Mouse (Mus musculus): Measurements from ENCODE around the gene Tent4b.

The Tent4b gene

GRCm38 (mm10) chr8:88228286-88228685 lies 29.3 kb downstream of the Tent4b start:
- DNase-seq (ENCODE audit: low spot score) = no peak

GRCm38 (mm10) chr8:88228800-88229199 lies 29.8 kb downstream of the Tent4b start:
- no peak for DNase-seq (ENCODE audit: low spot score)

DNA sequence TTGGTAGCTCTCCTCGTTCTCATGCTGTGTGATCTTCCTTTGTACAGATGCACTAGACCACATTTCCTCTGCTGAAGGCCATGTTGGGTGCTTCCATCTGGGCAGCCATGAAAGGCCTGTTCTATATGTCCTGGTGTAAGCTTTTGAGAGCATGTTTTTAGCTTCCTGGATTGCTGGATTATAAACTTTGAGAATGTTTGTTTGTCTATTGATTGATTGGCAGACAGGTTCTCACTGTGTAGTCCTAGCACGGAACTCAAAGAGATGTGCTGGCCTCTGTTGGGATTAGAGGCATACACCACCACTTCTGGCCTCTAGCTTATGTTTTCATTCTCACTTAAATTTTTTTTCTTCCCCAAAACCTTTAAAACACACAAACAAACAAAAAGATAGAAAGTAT lies 37.7 kb downstream of the Tent4b start:
- DNase-seq (ENCODE audit: low spot score) = no peak

DNA sequence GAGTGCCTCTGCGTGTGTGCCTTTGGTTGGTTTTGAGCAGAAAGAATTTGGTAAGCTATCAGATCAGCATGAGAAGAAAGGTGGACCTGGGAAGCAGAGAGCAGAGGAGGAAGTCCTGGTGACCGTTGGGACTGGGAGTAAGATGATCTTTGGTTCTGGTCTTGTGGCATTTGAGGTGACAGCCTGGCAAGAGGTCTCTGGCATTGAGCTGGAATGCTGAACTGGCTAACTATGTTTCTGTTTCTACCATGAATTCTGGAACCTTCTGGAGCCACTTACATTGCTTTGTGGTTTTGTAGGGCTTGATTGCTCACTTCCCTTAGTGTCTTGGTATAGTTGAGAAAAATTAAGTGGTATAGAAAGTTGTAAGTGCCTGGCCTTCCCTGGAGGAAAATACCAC lies 38.6 kb downstream of the Tent4b start:
- DNase-seq (ENCODE audit: low spot score) = no peak

DNA sequence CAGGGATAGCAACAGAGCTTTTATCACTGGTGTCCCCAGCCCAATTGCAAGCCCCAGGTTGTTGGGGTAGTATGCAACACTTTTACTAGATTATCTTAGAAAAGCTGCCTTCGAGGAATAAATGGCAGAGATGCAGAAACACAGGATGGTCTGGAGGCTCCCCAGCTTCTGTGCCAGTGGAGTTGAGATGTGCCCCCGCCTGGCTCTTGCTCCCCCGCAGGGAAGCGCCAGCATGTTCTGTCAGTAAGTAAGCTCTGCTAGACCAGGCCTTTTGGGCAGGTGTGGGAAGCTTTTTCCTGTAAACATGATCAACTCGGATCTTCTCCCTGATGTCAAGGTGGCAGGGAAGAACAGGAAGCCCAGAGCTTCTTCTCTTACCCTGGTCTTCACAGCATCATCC lies 40.3 kb downstream of the Tent4b start:
- no peak for DNase-seq (ENCODE audit: low spot score)

DNA sequence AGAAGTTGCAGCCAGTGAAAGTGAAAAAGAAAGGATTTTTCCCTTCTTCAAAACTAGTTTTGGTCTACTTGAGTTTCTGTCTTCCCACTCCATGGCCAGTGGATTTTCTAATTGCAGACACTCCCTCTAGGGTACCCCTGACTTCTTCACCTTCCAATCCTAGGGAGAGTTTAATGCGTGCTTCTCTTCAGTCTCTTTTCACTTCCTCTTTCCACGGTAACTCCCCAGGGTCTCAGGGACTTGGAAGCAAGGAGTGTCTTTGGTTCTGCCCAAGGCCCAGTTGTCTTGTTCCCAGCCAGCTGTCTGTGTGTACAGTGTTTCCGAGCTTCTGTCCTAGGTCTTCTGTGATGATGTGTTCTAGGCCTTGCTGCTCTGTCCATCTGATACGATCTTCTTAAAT lies 42.9 kb downstream of the Tent4b start:
- DNase-seq (ENCODE audit: low spot score) = no peak

DNA sequence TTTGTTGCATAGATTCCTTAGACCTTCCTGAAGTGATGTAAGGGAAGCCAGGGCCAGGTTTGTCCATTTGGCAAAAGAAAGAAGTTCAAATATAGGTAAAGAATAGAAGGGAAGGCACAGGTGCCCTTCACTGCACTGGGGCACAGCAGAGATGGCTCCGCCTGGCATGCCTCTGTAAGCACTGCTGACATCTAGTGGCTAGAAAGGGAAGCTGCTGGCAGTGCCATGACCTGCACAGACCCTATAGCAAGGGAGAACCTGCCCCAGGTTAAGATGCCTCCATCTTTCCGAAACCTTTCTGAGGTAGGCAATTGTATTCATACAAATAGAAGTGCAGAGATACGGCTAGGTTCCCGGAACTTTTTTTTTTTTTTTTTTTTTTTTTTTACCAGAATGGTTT lies 45.3 kb downstream of the Tent4b start:
- no peak for DNase-seq (ENCODE audit: low spot score)

DNA sequence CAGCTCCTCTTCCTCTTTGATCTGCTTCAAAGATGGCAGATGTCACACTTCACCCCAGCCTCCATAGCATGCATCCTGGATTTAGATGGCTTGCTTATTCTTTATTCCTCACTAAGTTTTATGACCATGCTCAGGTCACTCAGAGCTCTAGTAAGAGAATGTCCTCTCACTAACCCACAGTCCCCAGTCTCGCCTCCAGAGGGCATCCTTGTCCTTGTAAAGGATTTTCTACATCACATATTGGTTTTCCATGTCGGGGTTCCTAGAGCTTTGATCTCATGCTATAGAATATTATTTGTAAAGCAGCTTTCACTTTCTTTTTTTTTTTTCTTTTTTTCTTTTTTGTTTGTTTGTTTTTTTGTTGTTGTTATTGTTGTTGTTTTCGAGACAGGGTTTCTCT lies 53.8 kb downstream of the Tent4b start:
- DNase-seq (ENCODE audit: low spot score) = no peak

GRCm38 (mm10) chr8:88254957-88255356 lies 55.9 kb downstream of the Tent4b start:
- no peak for DNase-seq (ENCODE audit: low spot score)

DNA sequence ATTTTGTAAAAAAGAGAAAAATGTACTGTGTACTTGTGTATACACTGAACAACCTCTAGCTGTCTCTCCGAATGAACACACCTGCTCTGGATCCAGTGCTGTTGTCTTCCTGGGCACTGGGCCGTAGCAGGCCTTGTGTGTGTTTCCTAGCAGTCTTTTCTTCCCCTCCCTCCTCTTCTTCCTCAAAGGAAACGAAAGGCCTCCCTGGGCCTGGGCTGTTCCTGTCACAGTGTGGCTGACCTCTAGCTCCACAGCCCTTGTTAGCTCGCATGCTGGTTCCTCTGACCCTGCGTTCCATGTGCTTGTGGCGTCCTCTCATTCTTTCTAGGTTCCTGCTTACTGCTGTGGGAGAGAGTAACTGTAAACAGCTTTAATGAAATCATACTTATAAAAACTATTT lies 59.0 kb downstream of the Tent4b start:
- no peak for DNase-seq (ENCODE audit: low spot score)

GRCm38 (mm10) chr8:88258544-88258943 lies 59.5 kb downstream of the Tent4b start:
- no peak for DNase-seq (ENCODE audit: low spot score)

DNA sequence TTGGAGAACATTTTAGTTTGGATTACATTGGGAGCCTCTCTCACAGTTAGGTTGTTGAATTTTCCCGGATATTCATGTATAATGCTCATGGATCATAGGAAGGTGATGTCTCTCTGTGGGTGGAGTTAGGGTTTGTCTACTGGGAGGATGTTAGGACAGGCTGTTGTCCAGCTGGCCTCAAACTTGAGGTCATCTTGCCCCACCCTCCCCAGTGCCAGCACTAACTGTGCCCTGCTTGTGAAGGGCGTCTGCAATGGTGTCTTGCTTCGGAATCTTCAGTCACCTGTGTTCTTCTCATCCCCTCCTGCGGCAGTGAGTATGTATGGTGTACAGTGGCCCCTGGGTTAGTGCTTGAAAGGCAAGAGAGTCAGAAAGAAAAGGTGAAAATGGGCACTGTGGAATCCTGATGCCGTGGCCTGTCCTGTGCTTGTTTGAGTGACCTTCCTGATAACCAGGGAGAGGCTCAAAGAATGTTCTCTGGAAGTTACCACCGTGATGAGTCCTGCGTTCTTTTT lies 61.5 kb downstream of the Tent4b start:
- no peak for DNase-seq (ENCODE audit: low spot score)

DNA sequence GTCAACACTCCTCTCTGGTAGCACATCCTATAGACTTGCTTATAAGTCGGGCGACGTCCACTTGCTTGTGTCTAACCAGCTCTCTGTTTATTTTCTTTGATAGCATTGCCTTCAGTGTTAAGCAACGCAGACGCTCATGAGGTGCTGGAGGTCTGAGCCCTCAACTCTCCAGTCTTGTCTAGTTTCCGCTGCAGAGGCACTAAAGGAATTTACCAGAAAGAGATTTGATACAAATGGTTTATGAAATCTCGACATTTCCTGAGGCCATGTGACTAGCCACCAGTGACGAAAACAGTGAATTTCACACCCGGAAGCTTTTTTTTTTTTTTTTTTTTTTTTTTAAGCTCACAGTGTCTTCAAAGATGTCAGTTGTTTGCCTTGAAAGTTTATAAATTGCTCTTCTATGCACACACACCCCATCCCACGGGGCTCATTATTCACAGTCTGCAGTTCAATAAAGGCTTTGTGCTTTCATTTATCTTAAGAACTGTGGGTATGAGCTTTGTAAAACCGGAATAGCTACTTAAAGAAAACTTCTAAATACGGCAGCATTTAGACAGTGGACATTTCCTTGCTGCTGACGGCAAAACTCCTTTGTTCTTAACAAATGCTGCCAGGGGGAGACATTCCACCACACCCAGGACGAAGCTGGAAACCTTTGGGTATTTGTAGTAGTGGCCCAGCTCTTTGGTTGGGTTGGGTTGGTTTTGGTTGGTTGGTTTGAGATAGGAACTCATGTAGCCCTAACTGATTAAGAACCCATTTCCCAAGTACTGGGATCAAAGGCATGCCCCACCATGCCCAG lies 64.0 kb downstream of the Tent4b start:
- no peak for DNase-seq (ENCODE audit: low spot score)

DNA sequence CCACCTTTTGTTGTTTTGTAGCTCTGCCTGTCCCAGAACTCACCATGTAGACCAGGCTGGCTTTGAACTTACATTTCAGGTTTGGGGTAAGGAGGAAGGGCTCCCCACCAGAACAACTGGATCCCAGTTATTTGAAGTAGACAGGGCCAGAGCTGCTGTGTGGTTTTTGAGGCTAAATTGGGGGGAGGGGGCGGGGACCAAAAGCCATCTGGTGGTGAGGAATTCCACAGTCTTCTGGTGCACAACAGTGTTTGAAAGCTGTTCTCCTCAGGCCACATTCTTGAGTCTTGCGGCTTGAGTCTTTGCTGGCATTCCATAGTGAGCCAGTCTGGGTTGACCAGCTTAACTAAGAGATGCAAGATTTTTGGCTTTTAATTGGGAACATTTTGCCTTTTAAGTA lies 66.5 kb downstream of the Tent4b start:
- DNase-seq (ENCODE audit: low spot score) = no peak

GRCm38 (mm10) chr8:88266170-88266800 lies 67.3 kb downstream of the Tent4b start:
- DNase-seq (ENCODE audit: low spot score) = peak; percentile 46

GRCm38 (mm10) chr8:88266801-88267403 lies 67.9 kb downstream of the Tent4b start:
- no peak for DNase-seq (ENCODE audit: low spot score)

DNA sequence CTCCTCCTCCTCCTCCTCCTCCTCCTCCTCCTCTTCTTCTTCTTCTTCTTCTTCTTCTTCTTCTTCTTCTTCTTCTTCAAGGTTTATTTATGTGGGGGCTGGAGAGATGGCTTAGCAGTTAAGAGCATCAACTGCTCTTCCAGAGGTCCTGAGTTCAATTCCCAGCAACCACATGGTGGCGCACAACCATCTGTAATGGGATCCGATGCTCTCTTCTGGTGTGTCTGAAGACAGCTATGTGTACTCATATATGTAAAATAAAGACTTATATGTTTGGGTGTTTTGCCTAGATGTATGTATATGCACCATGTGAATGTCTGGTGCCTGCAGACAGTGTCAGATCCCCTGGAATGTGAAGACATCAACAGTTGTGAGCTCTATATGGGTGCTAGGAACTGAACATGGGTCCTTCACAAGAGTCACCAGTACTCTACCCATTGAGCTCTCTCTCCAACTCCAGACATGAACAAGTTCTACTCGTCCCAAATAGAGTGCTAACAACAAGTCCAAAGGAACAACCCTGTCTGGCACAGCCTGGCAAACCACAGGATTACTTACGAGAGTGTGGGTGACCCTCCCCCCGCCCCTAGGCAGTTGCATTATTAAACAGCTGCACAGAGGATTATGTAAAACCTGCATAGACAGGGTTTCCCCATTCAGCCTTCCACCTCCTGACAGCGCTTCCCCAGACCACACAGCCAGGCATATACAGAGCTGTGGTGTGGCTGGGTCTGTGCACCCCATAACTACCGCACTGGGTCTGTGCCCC lies 70.3 kb downstream of the Tent4b start:
- no peak for DNase-seq (ENCODE audit: low spot score)

DNA sequence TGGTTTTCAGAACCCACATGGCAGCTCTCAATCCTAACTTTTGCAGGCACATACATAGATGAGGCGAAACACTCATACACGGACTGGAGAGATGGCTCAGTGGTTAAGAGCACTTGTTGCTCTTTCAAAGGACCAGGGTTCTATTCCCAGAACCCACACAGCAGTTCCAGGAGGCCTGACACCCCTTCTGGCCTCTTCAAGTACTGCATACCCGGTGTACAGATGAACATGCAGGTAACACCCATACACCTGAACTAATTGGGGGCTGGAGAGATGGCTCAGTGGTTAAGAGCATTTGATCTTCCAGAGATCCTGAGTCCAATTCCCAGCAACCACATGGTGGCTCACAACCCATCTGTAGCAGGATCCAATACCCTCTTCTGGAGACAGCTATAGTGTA lies 71.1 kb downstream of the Tent4b start:
- DNase-seq (ENCODE audit: low spot score) = no peak

- no peak for DNase-seq (ENCODE audit: low spot score)
Observed at GRCm38 (mm10) chr8:88272231-88273050, 73.4 kb downstream of the Tent4b start, which contains the start of gene Adcy7. Gene Adcy7 (plus strand): TSS chr8:88272403.

GRCm38 (mm10) chr8:88273051-88273430 lies 74.0 kb downstream of the Tent4b start:
- no peak for DNase-seq (ENCODE audit: low spot score)

GRCm38 (mm10) chr8:88274090-88274489 lies 75.1 kb downstream of the Tent4b start:
- DNase-seq (ENCODE audit: low spot score) = no peak

Measured in urinary bladder, postnatal 10 days (tissue).